Mouse (Mus musculus): ENCODE measurements around the gene Smad1. TPM values are rescaled to one million over a fixed set of nuclear protein-coding genes. Genes with fewer than 3 reads are reported as not detected.

The Smad1 gene
- polyA plus RNA-seq, 1 experiment from 2014 or later = 18.5 TPM

DNA sequence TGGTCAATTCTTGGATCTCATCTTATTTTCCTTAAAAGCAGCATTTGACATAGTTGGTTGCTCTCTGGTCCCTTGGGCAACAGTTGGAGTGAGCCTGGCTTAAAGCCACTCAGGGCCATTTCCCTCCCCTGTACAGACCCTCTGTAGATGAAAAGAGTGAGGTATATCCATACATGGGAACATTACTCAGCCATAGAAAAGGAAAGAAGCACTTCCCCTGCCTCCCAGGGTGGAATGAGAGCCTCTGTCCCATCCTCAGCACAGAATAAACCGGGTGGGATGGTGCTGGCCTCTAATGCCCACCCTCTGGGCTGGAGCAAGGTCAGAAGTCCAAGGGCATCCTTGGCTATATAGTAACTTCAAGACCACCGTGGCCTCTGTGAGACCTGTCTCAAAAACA, 1.4 kb upstream of the Smad1 start:
- no peak for ATAC-seq (replicated peaks; ENCODE audit: low FRiP score)

DNA sequence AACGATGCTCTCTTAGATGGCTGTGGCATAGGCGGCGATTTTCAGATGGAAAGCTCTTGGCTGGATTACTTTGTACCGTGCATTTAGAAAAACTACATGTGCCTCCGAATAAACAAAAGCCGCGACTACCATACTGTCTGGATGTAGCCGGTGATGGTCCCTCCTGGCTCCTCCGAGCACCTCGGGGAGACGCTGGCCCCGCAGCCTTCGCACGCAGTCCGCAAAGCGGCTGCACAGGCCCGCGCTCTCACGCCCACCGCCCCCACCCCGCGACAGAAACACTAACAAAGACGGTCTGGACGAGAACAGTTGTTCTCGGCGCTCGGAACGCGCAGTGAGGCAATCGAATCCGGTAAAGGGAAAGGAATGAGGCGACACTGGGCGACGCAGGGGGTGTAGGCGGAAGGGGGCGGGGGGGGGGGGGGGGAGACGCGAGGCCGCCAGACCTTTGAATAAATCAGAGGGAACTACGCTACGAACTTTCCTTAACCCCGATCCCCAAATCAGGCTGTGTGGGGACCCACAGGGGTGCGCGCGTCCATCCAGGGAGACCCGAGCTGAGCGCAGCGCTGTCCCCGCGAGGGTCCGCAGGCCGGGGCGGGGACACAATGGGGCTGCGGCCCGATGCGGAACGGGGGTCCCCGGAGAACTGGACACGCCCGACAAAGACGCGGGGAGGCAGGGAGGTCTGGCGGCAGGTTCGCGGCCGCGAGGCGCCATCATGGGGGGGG, 902 bp downstream of the Smad1 start:
- Histone ChIP-seq H3K9ac (ENCODE audit: low read depth, low read length) (peak overlapping the region; percentile 71), H3K4me1 (replicated peaks; ENCODE audit: control insufficient read depth, insufficient read depth, low read length) (peaks cover 5% of the 10 kb centered on the region), H3K27me3 (replicated peaks; ENCODE audit: control insufficient read depth, insufficient read depth, low read length) (peaks cover 30% of the 10 kb centered on the region), H3K4me2 (peak overlapping the region; percentile 75), H3K4me3 (ENCODE audit: low read depth, low read length) (peak overlapping the region; percentile 76), H3K36me3 (ENCODE audit: control insufficient read depth, insufficient read depth, low read length) (no peaks in the 10 kb centered on the region), H3K27ac (ENCODE audit: low read depth, low read length) (peak overlapping the region; percentile 73), H3K9me3 (ENCODE audit: control insufficient read depth, low read length) (no peaks in the 10 kb centered on the region)
- WGBS = under 1% methylated on average over 56 of the region's 68 CpGs
- DNase-seq (ENCODE audit: low spot score) = no peak
- peak; percentile 36; the same call in 1 of the 2 replicates for ATAC-seq (replicated peaks; ENCODE audit: low FRiP score)

More for the DNA sequence above, 1.4 kb upstream of the Smad1 start:
- Histone ChIP-seq H3K4me3 (ENCODE audit: low read depth, low read length) (no peak overlapping the region), H3K4me2 (no peak overlapping the region), H3K27me3 (replicated peaks; ENCODE audit: control insufficient read depth, insufficient read depth, low read length) (peaks cover 30% of the 10 kb centered on the region), H3K9ac (ENCODE audit: low read depth, low read length) (no peak overlapping the region), H3K27ac (ENCODE audit: low read depth, low read length) (no peak overlapping the region), H3K4me1 (replicated peaks; ENCODE audit: control insufficient read depth, insufficient read depth, low read length) (no peaks in the 10 kb centered on the region; the same call in 1 of the 2 replicates), H3K9me3 (ENCODE audit: control insufficient read depth, low read length) (no peaks in the 10 kb centered on the region), H3K36me3 (ENCODE audit: control insufficient read depth, insufficient read depth, low read length) (no peaks in the 10 kb centered on the region)
- no peak for DNase-seq (ENCODE audit: low spot score)
- 65% methylated on average over 2 of the region's 2 CpGs for WGBS

- peaks cover 5% of the 10 kb centered on the region for H3K4me1 ChIP-seq (replicated peaks; ENCODE audit: control insufficient read depth, insufficient read depth, low read length)
Measured at GRCm38 (mm10) chr8:79397705-79398250, 1.5 kb downstream of the Smad1 start.

GRCm38 (mm10) chr8:79396911-79397310, 2.4 kb downstream of the Smad1 start:
- DNase-seq (ENCODE audit: low spot score) = no peak
- H3K27me3 ChIP-seq (replicated peaks; ENCODE audit: control insufficient read depth, insufficient read depth, low read length) = peaks cover 30% of the 10 kb centered on the region
- no peak overlapping the region for H3K27ac ChIP-seq (ENCODE audit: low read depth, low read length)
- H3K4me1 ChIP-seq (replicated peaks; ENCODE audit: control insufficient read depth, insufficient read depth, low read length) = peaks cover 5% of the 10 kb centered on the region
- no peak overlapping the region for H3K4me3 ChIP-seq (ENCODE audit: low read depth, low read length)
- H3K4me2 ChIP-seq = no peak overlapping the region
- H3K9me3 ChIP-seq (ENCODE audit: control insufficient read depth, low read length) = no peaks in the 10 kb centered on the region
- 77% methylated on average over 6 of the region's 6 CpGs for WGBS
- H3K36me3 ChIP-seq (ENCODE audit: control insufficient read depth, insufficient read depth, low read length) = no peaks in the 10 kb centered on the region
- no peak overlapping the region for H3K9ac ChIP-seq (ENCODE audit: low read depth, low read length)
- ATAC-seq (replicated peaks; ENCODE audit: low FRiP score) = no peak

More at GRCm38 (mm10) chr8:79397705-79398250, 1.5 kb downstream of the Smad1 start:
- ATAC-seq (replicated peaks; ENCODE audit: low FRiP score) = no peak
- H3K9ac ChIP-seq (ENCODE audit: low read depth, low read length) = peak overlapping the region; percentile 71
- H3K4me3 ChIP-seq (ENCODE audit: low read depth, low read length) = peak overlapping the region; percentile 76
- H3K27ac ChIP-seq (ENCODE audit: low read depth, low read length) = 0 out of 2 replicates have a peak overlapping the region, but pooled peaks have one; percentile 73
- DNase-seq (ENCODE audit: low spot score) = no peak
- peak overlapping the region; percentile 75 for H3K4me2 ChIP-seq
- H3K9me3 ChIP-seq (ENCODE audit: control insufficient read depth, low read length) = no peaks in the 10 kb centered on the region
- peaks cover 30% of the 10 kb centered on the region for H3K27me3 ChIP-seq (replicated peaks; ENCODE audit: control insufficient read depth, insufficient read depth, low read length)
- WGBS = 31% methylated on average over 7 of the region's 7 CpGs
- no peaks in the 10 kb centered on the region for H3K36me3 ChIP-seq (ENCODE audit: control insufficient read depth, insufficient read depth, low read length)

DNA sequence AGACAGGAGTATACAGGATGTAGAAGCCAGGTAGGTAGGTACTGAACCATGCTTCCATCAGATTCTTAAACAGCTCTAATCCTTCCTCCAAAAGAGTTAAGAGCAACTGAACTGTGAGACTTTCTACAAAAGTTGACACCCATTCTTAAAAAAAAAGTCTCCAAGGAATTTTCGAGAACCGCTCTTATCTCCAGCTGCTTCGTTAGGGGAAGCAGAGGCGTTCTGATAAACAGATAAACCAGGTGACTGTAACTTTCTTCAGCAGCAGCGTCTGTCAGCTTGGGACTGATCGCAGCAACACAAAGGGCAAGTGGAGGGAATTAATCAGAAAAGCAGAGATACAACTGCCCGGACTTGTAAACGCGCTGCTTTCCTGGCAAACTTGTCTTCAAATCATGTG, 5.3 kb downstream of the Smad1 start:
- ATAC-seq (replicated peaks; ENCODE audit: low FRiP score) = no peak

DNA sequence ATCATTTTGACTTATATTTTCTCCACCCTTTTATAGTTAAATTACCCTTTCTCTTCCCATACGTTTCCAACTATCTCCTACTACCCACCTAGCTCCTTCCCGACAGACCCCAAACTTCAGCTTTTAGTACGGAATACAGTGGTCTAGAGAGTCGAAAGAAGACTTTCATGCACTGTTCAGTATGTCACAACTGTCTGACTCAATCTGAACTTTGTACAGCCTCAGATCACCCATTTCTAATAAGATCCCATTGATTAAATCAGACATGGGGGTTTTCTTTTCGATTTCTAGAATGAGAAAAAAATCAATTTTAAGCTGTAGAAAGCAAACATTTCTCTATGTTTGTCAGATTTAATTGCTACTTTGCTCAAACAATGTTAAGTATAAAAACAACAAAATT, 6.1 kb downstream of the Smad1 start:
- Histone ChIP-seq H3K9me3 (ENCODE audit: control insufficient read depth, low read length) (no peaks in the 10 kb centered on the region), H3K4me3 (ENCODE audit: low read depth, low read length) (no peak overlapping the region), H3K4me2 (no peak overlapping the region), H3K4me1 (replicated peaks; ENCODE audit: control insufficient read depth, insufficient read depth, low read length) (peaks cover 5% of the 10 kb centered on the region), H3K27me3 (replicated peaks; ENCODE audit: control insufficient read depth, insufficient read depth, low read length) (peaks cover 11% of the 10 kb centered on the region), H3K27ac (ENCODE audit: low read depth, low read length) (no peak overlapping the region), H3K36me3 (ENCODE audit: control insufficient read depth, insufficient read depth, low read length) (no peaks in the 10 kb centered on the region), H3K9ac (ENCODE audit: low read depth, low read length) (no peak overlapping the region)
- no peak for DNase-seq (ENCODE audit: low spot score)
- no peak for ATAC-seq (replicated peaks; ENCODE audit: low FRiP score)
- WGBS = 80% methylated on average over 5 of the region's 5 CpGs

More for the DNA sequence above, 5.3 kb downstream of the Smad1 start:
- Histone ChIP-seq H3K4me2 (no peak overlapping the region), H3K27ac (ENCODE audit: low read depth, low read length) (no peak overlapping the region), H3K4me1 (replicated peaks; ENCODE audit: control insufficient read depth, insufficient read depth, low read length) (peaks cover 5% of the 10 kb centered on the region), H3K9ac (ENCODE audit: low read depth, low read length) (no peak overlapping the region), H3K36me3 (ENCODE audit: control insufficient read depth, insufficient read depth, low read length) (no peaks in the 10 kb centered on the region), H3K27me3 (replicated peaks; ENCODE audit: control insufficient read depth, insufficient read depth, low read length) (peaks cover 19% of the 10 kb centered on the region), H3K4me3 (ENCODE audit: low read depth, low read length) (no peak overlapping the region), H3K9me3 (ENCODE audit: control insufficient read depth, low read length) (no peaks in the 10 kb centered on the region)
- DNase-seq (ENCODE audit: low spot score) = no peak
- WGBS = 27% methylated on average over 9 of the region's 9 CpGs

DNA sequence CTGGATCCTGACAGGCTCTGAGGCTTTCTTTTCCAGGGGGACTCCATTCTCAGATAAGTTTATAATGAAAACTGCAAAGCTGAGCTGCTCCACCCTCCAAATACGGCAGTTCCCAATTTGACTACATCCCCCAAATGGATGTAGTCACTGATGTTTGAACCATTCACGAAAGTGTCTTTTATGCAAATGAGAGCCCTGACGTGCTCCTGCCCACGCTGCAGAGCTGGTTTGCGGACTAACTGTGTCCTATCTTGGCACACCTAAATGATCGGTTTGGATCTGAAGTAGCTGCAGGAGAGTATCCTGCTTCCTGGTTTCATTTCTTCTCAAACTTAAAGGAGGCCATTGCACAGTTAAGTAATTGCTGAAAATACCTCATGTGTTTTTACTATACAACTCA, 6.7 kb downstream of the Smad1 start:
- H3K4me3 ChIP-seq (ENCODE audit: low read depth, low read length) = no peak overlapping the region
- H3K36me3 ChIP-seq (ENCODE audit: control insufficient read depth, insufficient read depth, low read length) = no peaks in the 10 kb centered on the region
- H3K4me2 ChIP-seq = no peak overlapping the region
- H3K9ac ChIP-seq (ENCODE audit: low read depth, low read length) = no peak overlapping the region
- peaks cover 5% of the 10 kb centered on the region for H3K4me1 ChIP-seq (replicated peaks; ENCODE audit: control insufficient read depth, insufficient read depth, low read length)
- ATAC-seq (replicated peaks; ENCODE audit: low FRiP score) (no peak), DNase-seq (ENCODE audit: low spot score) (no peak)
- WGBS = 63% methylated on average over 6 of the region's 6 CpGs
- peaks cover 6% of the 10 kb centered on the region for H3K27me3 ChIP-seq (replicated peaks; ENCODE audit: control insufficient read depth, insufficient read depth, low read length)
- no peaks in the 10 kb centered on the region for H3K9me3 ChIP-seq (ENCODE audit: control insufficient read depth, low read length)
- no peak overlapping the region for H3K27ac ChIP-seq (ENCODE audit: low read depth, low read length)

DNA sequence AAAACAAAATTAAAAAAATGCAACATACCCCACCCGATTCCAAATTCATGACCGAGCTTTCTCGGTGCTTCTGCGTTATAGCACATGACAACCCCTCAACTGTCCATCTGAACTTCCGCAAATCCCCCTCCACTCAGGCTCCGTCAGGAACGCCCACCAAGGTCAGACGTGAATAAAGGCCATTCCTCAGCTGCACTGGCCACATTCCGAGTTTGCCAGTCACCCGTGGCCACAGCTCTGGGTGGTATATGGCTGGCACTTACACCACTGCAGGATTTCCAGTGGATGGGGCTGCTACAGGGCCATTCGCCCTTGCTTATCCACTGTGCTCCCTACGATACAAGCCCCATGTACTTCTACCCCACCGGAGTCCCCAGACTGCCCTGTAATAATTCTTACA, 7.9 kb downstream of the Smad1 start:
- no peak overlapping the region for H3K9ac ChIP-seq (ENCODE audit: low read depth, low read length)
- H3K27me3 ChIP-seq (replicated peaks; ENCODE audit: control insufficient read depth, insufficient read depth, low read length) = no peaks in the 10 kb centered on the region
- H3K4me1 ChIP-seq (replicated peaks; ENCODE audit: control insufficient read depth, insufficient read depth, low read length) = peaks cover 5% of the 10 kb centered on the region; the same call in 1 of the 2 replicates
- no peak overlapping the region for H3K27ac ChIP-seq (ENCODE audit: low read depth, low read length)
- no peaks in the 10 kb centered on the region for H3K36me3 ChIP-seq (ENCODE audit: control insufficient read depth, insufficient read depth, low read length)
- H3K4me3 ChIP-seq (ENCODE audit: low read depth, low read length) = no peak overlapping the region
- no peak for DNase-seq (ENCODE audit: low spot score)
- H3K9me3 ChIP-seq (ENCODE audit: control insufficient read depth, low read length) = no peaks in the 10 kb centered on the region
- 87% methylated on average over 13 of the region's 13 CpGs for WGBS
- no peak overlapping the region for H3K4me2 ChIP-seq
- ATAC-seq (replicated peaks; ENCODE audit: low FRiP score) = no peak
